Mouse (Mus musculus): Measurements from ENCODE around the gene Stk11ip.
A peak's percentile ranks its signal among the peaks of the same experiment; 100 is the strongest.

Stk11ip gene

DNA sequence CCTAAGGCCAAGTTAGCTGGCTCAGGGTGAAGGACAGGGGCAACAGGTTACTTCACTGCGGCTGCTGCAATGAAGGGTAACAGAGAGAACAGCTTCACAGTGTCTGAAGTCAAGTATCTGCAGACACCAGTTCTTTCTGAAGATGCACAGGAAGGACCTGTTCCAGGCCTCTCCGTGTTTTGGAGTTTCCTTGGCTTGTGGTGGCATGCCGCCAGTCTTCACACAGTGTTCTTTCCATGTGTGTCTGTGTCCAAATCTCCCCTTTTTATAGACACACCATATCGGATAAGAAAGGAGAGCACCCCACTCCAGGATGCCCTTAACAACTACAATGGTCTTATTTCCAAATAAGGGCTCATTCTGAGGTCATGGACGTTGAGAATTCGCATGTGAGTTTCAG, 23.0 kb downstream of the Stk11ip start:
- DNase-seq: no peak

DNA sequence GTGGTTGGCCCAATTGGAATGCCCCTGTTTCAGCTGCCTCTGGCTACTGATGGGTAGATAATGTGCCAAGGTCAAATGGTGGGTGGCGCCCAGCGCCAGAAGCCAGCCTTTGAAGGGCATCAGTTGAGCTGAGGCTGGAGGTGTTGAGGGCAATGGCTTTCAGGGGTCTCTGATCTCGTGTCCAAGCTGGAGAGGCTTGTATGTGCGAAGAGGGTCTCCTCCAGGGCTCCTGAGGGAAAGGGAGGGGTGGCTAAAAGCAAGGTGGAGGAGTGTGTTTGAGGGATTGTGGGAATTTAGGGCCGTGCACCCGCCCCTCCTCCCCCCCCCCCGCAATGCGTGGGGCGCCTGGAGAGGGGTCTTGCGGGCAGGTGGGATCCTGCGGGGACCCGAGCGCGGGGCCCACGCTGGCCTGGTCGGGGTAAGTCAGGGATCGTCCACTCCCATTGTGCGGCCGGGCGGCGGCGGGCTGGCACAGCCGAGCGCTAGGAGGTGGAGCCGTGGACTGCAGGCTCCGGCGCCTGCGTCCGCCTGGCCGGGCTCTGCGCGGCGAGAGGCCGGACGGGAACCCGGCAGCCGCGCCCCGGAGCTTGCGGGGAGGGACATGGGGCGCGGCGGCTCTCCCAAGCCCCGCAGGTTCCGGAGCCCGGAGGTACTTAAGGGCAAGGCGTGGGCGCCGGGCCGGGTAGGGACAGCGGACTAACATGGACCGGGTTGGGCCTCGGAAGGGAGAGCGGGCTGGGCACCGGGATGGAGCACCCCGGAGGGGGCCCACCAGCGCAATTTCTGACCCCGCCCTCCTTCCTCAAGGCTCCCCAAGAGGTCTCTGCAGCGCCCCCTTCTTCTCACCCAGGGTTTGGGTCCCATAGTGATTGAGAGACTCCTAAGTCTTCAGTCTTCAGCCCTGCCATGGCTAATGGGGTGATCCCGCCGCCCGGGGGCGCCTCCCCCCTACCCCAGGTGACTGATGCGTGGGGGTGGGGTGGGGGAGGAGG, 24.9 kb downstream of the Stk11ip start, which contains the start of gene Slc4a3:
Gene Slc4a3, plus strand, starts transcription at position 302 of the 992 bp plus-strand sequence.
- DNase-seq: peak; percentile 76 to 84

DNA sequence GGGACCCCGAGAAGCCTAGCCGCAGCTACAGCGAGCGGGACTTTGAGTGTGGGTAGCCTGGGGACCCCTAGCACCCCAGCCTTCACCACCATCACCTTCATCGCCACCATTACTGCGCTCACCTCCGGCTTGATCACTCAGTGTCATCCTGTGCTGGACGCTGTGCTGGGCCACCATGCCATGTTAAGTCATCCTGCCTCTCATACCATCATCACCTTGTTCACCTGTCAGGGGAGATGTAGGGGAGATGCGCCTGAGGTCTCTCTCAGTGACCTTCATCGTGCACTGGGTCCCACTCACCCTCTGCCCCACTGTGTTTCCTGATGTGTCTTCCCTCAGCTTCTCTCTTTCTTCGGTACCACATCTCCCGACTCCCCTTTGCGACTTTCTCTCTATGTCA, 26.0 kb downstream of the Stk11ip start:
- DNase-seq: peak in 1 of 2 experiments; percentile 20

DNA sequence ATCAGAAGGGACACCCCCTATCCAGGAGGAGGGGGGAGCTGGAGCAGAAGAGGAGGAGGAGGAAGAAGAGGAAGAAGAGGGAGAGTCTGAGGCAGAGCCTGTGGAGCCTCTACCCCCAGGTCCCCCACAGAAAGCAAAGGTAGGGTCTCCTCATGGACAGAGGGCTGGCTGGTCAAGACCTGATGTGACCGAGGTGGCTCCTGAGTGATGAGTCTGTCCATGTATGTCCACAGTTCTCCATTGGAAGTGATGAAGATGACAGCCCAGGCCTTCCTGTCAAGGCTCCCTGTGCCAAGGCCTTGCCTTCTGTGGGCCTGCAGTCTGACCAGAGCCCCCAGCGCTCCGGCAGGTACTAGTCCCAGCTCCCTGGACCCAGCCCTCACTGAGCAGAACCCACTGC, 26.8 kb downstream of the Stk11ip start:
- peak in 1 of 2 experiments; percentile 16 for DNase-seq

DNA sequence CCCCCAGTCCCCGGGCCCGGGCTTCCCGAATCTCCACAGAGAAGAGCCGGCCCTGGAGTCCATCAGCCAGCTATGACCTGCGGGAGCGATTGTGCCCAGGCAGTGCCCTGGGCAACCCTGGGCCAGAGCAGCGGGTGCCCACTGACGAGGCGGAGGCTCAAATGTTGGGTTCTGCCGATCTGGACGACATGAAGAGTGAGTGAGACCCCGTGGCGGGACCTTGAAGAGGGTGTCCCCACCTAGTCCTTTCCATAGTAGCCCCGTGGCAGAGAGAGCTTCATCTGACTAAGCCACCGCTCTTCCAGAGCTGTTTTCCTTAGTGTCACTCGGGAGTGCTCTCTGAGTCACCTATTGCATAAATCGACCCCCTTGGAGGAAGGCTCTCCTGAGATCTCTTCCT, 27.5 kb downstream of the Stk11ip start:
- DNase-seq: peak in 1 of 2 experiments; percentile 18

DNA sequence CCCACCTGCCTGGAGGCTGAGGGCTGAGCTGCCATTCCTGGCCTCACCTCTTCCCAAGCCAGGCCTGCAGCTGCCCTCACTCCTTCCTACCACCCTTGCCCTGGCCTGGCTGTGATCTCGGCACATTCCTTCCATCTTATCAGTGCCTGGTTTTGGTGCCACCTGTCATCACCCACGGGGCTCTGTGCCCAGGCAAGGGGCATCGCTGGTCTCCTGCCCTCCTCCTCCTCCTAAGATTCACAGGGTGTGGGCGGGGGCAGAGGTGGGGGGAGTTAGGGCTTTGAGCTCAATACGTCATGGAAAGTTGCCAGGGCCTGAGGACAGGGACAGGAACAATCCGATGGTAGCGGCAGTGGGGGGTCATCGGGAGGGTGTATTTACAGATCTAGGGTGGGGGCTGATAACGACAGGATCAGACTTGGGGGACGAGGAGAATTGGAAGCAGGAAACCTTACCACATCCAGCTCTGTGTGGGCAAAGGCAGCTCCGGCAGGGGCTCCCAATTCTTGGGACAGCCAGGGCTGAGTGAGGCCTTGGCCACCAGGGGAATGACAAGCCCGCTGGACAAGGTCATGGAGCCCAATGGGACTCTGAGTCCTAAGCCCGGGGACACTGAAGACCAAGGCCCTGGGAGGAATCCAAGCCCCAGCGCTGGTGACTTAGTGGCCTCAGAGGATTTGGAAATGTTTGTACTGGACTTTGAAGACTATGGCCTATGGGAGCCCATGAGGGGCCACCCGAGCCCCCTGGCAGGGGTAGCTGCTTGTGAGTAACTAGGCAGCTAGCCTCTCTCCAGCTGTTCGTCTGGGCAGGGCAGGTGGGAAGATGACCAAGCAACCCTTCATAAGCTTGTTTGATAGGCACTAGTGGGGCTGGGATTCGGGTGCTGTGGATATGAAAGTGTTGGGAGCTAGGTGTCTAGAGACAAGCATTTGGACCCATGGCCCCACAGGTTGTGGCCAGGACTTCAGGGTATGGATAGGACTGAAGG, 28.3 kb downstream of the Stk11ip start:
- DNase-seq: peak in 1 of 2 experiments; percentile 22

DNA sequence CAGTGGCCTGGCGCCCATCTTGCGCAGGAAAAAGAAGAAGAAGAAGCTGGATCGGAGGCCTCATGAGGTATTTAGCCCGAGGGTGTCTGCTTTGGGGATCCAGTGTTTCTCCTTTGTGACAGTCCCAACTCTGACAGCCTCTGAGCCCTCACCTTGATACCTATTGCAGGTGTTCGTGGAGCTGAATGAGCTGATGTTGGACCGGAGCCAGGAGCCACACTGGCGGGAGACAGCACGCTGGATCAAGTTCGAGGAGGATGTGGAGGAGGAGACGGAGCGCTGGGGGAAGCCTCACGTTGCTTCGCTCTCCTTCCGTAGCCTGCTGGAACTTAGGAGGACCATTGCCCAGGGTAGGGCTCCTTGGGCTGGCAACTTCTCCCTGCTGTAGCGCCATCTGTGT, 29.3 kb downstream of the Stk11ip start:
- peak in 1 of 2 experiments; percentile 18 for DNase-seq

DNA sequence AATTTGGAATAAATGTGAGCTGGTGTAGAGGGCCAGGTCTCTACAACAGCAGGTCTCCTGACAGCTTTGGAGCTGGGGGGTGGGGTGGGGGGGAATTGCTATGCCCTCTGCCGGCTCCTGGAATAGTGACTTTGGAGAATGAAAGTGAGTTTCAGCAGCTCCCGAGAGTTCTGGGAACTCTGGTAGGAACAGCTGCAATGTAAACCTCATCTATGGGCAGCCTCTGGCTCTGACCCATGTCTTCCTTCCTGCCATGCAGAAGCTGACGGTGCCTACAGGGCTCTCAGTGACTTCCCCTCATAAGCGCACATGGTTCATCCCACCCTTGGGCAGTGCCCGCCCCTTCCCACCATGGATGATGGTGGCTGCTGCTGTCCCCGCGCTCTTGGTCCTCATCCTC, 34.4 kb downstream of the Stk11ip start:
- peak in 1 of 2 experiments; percentile 14 for DNase-seq

DNA sequence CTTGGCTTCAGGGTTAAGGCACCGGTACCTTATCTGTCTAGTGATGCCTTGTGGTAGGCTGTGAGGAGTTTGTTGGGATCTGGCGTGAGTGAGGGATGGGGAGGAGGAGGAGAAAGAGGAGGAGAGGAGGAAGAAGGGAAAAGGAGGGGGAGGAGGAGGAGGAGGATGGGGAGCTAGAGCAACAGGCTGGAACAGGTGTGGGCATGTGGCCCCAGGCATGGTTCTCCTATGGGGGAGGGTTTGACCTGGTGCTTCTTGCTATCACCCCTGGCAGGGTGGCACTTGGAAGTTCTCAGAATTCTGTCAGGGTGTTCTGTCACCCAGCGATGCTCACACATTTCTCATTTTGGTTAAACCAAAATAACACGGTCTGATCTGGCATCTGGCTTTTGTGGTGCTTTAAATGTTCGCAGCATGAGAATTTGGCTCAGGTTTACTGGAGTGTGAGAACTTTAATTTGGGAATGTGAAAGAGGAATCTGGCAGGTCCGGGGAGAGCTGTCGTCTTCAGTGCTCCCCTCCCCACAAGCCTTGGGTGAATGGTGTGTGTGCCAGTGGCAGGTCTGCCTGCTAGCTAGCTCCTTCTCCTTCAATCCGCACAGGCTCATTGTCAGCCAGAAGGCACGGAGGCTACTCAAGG, 34.9 kb downstream of the Stk11ip start:
- DNase-seq: peak in 1 of 2 experiments; percentile 10

DNA sequence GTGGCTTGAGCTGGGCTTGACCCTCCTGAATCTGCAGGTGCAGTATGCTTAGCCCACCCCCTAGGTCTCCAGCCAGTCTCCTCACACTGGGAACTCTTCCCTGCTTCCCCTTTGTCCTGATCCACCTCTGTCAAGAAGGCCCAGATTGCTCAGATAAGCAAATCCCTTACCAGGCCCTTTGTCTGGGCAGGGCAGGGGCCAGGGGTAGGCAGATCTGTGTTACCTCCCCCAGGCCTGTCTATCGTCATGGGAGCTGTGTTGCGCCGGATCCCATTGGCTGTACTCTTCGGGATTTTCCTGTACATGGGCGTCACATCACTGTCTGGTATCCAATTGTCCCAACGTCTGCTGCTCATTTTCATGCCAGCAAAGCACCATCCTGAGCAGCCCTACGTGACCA, 35.7 kb downstream of the Stk11ip start:
- DNase-seq: peak in 1 of 2 experiments; percentile 11

DNA sequence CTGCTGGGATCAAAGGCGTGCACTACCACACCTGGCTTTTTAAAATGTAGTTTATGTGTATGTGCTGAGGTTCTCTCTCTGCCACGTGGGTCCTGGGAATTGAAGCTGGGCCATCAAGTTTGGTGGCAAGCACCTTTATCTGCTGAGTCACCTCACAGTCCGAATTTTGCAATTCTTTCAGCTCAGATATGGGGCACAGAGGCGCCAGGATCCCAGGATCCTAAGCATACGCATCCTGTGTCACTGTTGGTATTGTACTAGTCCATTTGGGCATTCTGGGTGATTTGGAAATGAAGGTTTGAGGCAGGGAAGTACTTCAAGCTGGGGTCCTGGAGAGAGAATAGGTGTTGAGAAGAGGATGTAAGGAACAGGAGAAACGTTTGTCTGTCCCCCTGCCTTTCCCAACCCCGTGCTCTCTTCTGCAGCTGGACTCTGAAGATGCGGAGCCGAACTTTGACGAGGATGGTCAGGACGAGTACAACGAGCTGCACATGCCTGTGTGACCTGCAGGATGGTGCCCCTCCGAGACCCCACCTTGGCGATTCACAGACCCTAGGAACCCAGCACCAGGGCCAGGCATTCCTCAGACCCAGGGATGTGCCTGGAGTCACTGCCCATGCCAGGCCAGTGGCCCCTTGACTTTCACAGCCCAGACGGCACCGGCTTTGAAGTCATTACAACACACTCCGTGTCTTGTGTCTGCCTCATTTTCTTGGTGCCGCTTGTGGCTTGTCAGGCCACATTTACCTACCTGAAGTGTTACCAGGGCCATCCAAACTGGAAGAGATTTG, 37.3 kb downstream of the Stk11ip start:
- no peak for DNase-seq

DNA sequence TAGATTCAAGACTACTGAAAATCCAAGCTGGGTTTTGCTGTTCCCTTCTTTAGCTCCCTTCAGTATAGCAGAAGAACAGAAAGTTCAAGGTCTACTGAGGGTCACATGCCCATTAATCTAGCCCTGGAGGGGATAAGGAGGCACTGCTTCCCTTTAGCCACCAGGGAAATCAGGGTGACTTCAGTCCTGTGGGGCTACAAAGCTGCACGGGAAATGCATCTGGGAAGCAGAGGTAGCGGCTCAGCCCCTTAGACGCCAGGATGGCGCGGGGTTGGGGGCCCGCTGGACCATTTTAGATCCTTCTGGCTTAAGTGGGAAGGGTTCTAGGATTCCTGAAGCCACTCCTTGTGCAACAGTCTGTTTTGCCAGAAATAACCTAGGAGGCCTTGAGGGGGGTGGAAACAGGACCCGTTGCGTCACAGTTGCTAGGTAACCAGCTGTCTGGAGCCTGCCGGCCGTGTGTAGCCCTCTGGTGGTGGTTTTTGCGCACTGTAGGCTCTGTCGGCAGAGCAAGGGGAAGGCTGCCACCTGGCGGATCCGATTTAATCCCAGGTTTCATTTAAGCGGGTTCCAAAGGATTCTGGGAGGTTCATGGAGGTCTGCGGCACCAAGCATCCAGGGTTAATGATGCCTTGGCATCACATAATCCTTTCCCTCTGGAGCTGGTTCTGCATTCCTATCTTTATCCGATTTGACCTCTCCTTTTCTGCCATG, 38.0 kb downstream of the Stk11ip start:
- DNase-seq: peak; percentile 92 to 94

DNA sequence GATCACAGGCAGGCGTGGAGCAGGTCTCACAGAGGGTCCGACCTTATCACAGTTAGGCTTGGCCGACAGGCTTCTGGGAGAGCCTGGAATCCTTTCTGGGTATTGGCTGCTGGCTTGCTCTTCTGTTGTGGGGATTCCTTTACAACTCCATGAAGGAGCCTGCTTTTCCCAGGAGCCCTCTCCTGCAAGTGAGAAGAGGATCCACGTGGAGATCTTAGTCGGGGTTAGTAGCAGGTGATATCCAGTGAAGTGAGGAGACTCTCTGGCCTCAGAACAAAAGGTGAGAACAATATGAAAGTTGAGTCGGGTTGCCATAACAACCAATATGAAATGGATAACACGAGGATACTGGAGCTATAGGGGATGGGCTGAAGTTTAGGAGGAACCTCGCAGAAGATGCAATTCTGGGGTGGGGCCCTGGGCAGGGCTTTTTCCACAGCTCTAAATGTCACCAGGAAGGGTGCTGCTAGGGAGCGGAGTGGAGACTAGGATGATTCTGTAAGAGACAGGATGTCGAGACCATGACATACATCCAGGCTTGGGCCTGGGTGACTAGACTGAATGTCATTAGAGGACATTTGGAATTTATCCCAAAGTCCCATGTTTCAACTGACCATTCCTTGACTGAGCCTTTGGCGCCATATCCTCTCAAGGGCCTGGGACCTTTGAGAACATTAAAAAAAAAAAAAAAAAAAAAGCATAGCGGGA, 39.0 kb downstream of the Stk11ip start:
- DNase-seq: no peak

DNA sequence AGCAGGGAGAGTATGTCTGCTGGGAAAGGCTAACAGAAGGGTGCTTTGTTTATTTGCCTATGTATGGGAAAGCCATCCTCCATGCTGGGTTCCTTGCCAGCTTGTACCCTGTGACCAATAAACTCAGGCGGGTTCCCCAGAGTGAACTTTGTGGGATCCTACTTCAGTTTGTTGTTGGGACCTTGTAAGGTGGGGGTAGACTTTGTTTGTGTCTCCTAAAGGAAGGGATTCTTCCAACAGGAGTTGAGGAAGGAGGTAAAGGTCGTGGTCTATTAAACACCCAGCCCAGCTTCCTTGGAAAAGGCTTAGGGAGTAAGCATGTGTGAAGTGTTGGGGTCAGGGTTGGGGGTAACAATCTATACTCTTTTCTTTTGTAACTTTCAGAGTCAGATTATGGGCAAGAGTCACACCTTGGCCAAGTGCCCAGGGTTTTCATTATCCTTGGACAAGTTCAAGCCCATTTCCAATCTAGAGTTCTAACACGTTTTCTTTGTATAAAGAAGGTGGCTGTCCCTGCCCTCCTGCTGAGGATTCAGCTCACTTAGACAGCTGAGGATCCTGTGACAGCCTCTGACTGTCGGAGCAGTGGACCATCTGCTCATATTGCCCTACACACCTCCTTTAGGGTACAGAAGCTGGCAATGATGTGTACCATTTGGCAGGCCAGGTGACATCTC, 40.0 kb downstream of the Stk11ip start:
- no peak for DNase-seq

DNA sequence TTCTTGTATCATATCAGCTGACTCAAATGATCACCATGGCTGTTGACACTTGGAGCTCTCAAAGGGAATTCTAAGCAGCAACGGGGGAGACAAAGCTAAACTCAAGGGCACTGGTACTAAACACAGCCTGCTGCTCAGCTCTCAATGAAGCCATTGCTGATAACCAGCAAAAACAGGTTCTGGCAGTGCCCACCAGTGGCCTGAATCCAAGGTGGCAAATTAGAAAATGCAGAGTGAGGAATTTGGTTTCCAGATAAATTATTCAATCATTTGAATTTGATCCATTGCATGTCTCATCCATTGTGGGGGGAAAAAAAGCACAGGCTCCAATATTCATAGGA, 40.5 kb downstream of the Stk11ip start:
- no peak for DNase-seq

DNA sequence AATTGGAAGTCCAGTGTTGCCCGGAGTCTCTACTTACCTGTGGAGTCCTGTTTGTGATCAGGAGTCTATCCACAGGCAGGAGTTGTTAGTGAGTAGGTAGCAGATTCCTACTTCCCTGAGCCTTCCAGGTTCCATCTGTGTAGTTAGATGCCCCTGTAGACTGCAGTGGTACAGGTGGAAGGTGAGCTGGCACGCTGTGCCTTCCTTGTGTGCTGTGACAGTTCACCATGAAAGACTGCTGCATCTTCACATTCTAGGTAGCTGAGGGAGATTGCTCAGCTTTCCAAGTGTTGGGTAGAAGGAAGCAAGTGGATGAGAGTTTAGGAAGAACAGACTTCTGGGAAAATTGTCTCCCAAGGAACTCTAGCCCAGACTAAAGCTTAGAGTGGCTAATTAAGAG, 42.8 kb downstream of the Stk11ip start:
- no peak for DNase-seq

DNA sequence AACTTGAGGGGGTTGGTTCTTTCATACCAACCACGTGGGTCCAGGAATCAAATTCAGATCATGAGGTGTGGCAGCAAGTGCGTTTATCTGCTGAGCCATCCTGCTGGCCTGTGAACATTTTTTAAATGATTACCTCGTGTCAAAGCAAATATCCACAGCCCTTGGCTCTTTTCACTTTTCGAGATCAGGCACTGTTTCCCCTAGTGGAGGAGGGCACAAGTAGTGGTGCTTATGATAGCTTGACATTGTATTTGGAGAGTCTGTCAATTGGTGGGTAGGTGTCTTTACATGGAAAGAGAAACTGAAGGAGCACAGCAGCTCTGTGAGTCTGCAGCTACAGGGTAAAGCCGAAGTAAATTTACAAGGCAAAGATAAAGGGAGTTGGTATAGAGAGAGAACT, 43.6 kb downstream of the Stk11ip start:
- no peak for DNase-seq

DNA sequence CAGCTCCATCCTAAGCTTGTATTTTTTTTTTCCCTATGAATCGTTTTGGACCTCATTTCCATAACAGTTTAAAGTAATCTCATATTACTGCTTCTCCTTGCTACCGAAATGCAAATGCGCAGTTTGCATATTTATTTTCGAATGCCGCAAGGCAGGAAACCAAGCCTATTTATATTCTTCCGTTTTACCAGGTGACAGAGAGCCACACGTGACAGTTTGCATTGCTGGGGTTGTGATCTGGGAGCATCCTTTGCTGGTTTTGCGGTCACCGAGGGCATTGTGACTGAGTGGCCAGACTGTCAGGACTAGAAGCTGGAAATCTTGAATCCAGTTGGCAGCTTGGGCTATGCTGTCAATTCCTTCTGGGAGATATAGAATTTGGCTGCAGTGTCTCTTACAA, 44.3 kb downstream of the Stk11ip start:
- no peak for DNase-seq

DNA sequence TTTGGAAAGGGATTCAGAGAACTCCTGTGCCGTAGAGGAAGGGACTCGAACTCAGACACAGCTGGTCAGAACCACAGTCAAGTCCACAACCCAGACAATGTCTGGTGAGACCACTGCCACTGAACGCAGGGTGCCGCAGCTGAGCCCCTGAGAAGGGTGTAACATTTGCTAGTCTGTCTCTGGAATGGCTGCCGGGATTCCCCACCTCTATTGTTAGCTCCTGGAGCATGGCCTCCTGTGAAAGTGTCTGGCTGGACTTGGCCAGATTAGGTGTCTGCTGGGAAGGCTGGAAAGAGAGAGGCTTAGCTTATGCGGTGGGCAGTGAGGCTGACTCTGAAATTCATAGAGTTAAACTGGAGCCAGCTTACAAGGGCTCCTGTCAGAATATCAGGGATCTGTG, 49.1 kb downstream of the Stk11ip start:
- DNase-seq: no peak

DNA sequence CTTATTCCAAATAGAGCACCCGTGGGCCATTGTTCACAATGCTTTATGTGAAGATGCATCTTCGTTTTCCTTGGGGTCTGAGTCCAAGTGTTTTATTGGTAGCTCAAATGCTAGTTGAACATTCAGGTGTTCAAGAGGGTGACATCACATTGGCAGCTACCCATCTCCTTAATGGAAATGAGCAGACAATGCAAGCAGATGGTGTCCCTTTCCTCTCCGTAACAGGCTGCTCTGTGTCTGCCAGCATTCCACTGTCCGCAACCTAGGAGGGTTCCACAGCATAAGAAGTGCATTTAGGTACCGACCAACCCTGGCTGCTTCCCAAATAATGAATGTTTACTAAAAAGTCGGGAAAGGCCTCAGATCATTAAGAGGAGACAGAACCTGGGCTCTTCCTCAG, 51.4 kb downstream of the Stk11ip start:
- DNase-seq: no peak
